Mouse (Mus musculus) bone marrow, adult 2 months (tissue): ENCODE data around the gene Gm17087.

Experiments used
- CTCF ChIP-seq: fragments of 200-500 bp; IDR thresholded peaks from 2 replicates; pipeline ENCODE4 v1.5.1; 2011; ENCODE audit warnings: low read length, control low read depth; ENCODE audit not compliant: control insufficient read depth, insufficient read depth
- POLR2A ChIP-seq: fragments of 200-500 bp; IDR thresholded peaks from 2 replicates; pipeline ENCODE4 v1.6.1; 2011; ENCODE audit warnings: low read depth, mild to moderate bottlenecking, control low read depth, low read length, borderline replicate concordance; ENCODE audit not compliant: control insufficient read depth

- TF ChIP-seq CTCF: no peak
- TF ChIP-seq POLR2A: no peak
Observed at GRCm38 (mm10) chr17:8562886-8563280, 3.9 kb downstream of the Gm17087 start.
